Mouse (Mus musculus): ENCODE measurements around the gene Copb1. TPM values are rescaled to one million over a fixed set of nuclear protein-coding genes. Genes with fewer than 3 reads are reported as not detected.
A peak's percentile ranks its signal among the peaks of the same experiment; 100 is the strongest.

The Copb1 gene
- polyA plus RNA-seq (2012; rRNA removed): 68.1 and 81.6 TPM in 2 replicates

DNA sequence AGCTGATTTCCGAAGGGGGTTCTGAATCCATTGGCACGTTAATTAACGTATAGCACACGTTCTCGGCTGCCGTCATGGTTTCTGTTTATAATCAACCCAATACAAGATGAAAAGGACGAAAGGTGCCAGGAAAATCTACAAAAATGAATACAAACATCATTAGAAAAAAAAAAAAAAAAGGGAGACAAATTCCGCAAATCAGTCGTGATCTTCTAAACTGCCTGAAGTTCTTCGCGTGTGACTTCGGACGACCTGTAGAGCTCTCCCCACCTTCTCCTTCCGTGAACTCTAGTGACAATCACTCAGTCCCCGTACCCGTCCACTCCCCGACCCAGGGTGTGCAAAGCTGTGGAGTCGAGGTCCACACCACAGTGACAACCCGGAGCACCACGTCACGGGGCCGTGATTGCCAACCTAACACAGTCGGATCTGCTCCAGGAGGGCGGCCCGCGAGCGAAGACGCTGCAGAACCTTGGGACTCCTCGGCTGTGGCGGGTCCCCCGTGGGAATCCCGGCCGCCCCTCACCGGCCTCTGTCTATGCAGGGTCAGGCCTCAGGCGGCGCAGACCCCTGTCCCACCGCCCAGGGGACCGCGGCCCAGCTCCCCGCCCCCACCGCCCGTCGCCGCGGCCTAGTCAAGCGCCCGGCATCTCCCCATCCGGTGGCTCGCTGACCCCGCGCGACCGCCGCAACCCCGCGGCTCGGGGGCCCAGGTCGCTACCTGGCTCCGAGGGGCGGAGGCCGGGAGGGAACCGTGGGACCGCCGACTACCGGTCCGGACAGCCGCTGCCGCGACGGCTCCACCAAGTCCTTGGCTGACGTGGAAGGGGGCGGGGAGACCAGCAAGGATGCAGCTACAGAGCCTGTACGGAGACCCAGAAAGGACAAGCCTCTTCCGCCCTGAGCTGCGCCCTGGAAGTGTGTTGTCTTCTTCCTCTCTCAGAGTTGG is at the start of gene Copb1:
TSS of gene Copb1 (minus strand) at position 827 of the 949 bp plus-strand sequence.
- DNase-seq (ENCODE audit: low spot score): peak; percentile 85

DNA sequence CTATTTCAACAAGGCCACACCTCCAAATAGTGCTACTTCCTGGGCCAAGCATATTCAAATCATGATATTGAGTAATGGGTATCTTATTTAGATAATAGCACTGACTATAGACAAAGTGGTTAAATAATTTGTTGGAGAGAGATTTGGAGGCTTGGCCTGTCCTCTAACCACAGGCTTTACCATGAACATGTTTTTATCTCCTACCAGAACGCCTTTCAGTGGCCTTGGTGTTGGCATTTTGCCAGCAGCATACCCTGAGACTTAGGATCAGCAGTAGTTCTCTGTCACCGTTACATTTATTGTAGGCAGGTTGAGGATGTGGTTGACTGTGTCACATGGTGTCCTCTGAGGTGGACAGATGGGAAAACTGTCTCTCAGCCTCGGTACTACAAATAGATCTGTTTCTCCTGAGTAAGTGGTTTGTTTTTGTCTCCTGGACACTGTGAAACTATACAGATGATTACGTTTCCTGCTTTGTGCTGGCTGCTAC is 46.8 kb upstream of the Copb1 start:
- no peak for DNase-seq (ENCODE audit: low spot score)

DNA sequence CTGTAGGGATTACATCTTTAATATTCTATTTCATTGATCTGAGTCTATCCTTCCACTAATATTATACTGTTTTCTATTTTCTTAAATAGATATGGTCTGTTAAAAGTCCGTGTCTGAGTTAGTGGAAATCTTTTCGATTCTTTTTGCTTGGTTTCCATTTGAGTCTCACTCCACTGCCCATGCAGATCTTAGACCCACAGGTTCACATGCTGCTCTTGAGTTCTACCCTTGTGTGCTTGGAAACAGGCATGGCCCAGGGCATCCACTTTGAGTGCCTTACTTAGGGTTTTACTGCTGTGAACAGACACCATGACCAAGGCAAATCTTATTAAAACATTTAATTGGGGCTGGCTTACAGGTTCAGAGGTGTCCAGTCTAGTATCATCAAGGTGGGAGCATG is 46.3 kb upstream of the Copb1 start:
- no peak for DNase-seq (ENCODE audit: low spot score)

DNA sequence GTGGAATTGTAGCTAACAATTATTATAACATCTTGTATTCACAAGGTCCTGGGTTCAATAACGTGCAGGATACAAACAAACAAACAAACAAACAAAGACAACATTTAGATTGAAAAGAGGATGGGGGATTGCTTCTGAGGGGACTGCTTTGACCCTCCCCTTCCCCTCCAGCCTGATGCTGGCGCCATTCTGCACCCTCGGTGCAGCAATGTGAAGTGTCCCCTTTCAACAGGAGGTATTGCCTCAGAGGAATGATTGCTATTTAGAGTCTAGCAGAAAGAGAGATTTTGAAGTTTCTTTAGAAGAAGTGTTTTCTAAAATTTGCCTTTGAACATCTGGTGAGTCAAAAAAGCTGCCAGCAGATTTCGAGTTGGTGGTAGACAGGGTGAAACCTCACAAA is 44.7 kb upstream of the Copb1 start:
- no peak for DNase-seq (ENCODE audit: low spot score)

DNA sequence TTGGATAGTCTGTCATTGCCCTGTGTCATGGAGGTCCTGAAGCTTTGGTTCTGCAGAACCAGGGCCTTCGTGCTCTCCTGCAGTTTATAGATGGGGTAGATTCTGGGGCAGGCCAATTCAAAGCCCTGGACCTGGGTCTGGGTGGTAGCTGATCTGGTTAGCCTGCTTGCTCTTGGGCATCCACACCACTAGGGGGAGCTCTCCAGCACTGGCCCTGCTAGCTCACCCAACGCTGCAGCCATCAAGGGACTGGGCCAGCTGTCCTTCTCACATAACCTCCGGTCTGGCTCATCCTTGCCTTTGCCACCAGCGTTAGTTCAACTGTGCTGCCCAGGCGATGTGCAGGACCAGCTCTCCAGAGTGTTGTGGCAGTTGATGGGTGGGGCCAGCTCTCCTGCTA is 40.2 kb upstream of the Copb1 start:
- no peak for DNase-seq (ENCODE audit: low spot score)

DNA sequence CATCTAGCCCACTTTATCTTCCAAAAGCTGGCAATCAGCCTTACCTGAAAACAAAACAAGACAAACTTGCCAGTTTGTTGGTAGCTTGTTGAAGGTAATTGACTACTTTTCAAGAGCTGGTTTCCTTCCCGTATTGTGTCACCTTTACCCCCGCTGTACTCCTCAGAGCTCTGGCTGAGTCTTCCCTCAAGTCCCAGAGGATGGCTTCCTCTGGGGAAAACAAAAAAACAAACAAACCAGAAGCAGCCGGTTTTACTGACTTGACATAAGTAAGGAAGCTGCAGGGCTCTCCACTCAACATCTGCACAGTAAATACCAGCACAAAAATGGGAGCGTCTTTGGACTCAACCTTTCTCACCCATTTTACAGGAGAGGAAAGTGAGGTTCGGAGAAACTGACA is 39.4 kb upstream of the Copb1 start:
- DNase-seq (ENCODE audit: low spot score): no peak

DNA sequence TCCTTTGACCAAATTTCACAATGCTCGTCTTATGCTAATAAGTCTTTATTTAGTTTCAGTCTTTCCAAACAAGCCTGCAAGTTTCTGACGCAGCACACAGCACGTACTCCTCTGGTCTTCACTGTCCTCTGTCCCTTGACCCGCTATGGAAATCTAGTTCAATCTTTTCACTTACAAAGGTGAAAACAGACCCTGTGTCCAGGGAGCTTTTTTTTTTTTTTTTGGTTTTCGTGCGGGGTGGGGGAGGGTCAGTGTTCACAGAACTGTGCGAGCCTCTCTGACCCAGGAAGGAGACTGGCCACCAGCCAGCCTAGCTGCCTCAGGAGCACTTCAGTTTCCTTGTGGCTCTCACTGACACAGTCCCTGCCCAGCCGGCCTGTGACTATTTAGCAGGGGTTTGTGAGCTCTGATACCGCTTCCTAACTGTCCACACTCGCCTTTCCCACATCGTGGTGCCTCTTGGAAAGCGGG is 38.0 kb upstream of the Copb1 start:
- DNase-seq (ENCODE audit: low spot score): peak; percentile 54

DNA sequence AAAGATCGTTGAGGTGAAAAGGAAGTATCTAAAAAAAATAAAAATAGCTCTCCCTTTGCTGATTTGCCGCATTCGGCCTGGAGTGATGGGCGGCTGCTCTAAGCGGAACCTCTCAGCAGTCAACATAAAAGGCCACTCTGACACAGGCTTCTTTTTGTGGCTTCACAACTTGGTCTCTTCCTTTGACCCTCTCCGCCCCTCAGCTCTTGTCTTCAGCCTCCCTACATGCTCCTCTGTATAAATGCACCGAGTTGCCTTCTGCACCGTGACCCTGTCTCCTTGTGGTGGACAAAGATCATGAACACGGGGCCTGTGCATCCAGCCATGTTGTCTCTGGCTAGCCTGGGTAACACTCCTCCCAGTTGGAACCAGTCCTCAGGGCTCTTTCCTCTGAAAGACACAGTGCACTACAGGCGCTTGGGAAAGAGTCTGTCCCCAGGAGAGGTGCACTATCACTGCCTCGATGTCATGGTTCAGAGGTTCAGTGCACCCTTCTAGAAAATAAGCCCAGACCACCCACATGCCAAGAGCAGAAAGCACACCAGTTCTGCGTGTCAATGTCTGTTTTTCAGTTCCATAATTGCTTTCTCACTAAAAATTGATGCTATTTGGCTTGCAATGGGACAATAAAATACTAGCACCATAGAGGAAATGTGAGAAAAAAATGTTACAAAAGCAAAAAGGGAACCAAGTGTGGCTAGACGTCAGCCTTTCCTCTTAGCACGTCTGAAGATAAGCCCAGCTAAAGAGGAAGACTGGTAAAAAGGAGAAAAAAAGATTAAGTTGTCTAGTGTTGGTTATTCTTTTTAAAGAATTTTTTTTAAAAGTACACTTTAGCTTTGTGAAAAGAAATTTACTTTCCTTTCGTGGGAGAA is 37.2 kb upstream of the Copb1 start:
- DNase-seq (ENCODE audit: low spot score): no peak

DNA sequence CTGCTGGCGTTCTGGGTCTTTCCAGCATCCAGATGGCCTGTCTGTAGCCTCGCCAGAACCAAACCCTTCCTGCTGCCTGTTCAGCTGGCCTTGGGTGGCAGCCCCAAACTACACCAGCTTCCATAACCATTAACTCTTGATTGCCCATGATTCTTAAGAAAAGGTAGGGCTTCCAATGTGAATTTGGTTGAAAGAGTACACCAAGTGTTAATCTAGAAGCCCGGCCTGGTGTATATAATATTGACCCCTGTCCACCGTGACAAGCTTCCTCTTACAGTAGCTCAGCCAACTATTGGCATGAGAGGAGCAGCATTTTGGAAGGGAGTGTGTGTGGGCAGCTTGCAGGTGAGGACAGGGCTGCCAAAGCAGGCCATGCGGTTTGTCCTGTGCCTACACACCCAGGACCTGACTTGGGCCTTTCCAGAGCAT is 35.6 kb upstream of the Copb1 start:
- no peak for DNase-seq (ENCODE audit: low spot score)

DNA sequence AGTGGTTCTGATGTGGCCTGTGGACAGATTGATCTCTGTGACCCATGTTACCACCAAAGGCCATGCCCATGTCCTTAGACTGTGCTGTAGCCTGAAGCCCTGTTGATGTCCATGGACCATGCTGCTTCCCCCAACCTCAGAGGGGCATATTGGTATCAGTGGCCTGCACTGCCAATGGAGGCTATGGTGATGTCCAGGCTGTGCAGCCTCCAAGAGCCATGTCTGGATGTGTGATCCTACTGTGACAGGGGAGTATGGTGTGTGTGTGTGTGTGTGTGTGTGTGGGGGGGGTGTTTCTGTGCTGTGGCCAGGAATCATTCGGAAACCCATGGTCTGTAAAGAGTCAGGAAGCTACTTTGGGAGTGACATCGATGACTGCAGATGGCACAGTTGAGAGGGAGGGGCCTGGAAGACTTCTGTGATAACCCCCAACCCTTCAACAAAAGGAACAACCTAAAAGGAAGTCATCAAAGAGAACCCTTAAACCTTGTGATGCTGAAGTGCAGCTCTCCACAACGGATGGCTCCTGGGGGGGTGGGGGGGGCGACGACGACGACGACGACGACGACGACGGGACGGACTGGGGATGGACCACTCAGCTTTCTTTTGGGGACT is 29.9 kb upstream of the Copb1 start:
- no peak for DNase-seq (ENCODE audit: low spot score)

DNA sequence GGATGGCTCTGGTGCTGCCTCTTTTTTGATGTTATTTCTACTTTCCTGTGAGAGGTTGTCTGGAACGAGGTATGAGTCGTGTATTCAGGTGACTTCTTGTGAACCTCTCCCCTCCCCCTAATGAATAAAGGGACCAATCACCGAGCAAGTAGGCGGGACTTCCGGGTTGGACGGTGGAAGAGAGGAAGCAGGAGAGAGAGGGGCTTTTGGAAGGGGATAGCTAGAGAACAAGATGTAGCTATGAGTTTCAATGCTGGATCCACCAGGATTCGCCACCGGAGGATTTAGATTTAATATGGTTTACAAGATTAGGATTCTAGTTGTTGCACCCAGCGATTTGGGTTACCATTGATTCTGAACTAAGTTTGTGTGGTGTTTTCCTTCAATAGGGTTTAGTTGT is 28.5 kb upstream of the Copb1 start:
- no peak for DNase-seq (ENCODE audit: low spot score)

DNA sequence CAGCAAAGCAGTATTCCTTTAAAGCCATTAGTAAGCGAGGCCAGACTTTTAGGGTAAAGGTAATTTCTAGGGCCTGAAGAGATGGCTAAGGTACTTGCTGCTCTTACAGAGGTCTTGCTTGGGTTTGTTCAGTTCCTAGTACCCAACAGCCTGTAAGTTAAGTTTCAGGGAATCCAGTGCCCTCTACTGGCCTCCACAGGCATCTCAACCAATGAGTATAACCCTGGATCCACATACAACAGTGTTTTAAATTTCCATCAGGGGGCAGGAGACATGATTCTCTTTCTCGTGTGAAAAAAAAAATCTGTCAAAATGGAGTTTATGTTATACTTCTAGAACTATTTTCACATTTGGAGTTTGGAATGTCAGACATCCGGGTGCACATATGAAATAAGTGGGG is 27.2 kb upstream of the Copb1 start:
- DNase-seq (ENCODE audit: low spot score): no peak

DNA sequence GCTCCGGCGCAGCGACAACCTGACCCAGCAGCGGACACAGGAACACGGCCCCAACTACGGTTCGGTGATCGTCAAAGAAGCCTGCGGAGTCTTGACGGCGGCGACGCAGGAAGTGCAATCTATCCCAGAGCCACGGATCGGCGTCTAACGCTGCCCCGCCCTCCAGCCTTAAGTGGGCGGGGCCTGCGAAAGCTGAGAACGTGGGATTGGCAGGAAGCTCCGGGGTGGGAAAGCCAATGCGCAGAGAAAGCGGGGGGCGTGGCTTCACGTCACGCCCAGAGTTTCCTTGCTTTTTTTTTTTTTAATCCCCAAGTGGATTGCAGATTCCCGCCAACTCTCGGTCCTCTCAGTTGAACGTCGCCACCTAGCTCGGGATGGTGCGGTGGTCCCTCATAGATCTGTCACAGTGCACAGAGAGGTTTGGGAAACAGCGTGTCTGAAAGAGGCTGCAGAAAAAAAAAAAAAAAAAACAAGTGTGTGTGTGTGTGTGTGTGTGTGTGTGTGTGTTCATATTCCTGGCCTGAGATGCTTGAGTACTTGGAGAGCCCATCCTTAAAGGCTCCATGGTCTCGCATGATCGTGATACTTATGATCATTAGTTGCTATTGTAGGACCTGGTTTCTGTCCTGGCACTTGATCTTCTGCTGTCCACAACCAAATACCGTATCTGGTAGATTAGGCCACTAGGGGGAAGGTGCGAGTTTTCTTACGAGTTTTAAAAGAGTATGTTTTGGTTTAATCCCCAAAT is 21.7 kb upstream of the Copb1 start, which contains the start of gene Psma1:
TSS of gene Psma1 (minus strand) at position 114 of the 748 bp plus-strand sequence.
- peak; percentile 83 for DNase-seq (ENCODE audit: low spot score)

DNA sequence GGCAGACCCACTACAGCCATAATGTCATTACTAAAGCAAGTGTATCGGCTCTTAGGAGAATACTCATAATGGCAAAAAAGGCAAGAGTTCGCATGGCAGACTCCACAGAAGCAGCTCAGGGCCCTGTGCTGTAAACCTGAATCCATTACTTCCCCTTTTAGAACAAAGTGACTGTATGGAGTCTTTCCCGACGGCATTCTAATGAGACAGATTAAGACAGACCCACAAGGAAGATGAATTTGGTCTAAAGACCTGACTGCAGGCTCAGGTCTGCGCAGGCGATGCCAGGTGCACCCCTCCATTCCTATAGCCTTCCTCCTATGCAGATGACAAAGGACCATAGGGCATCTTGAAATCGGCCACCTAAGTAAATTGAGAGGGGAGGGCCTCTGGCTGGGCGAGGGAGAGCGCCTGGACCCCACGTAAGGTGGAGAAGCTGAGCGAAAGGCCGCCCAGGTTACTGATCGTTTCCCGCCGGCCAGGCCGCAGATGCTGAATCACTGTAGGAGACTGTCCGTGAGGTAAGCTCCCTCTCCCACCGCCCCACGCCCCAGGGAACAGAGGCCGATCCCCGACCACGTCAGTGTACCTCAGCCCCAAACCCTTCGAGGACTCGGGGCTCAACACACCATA is 21.0 kb upstream of the Copb1 start:
- DNase-seq (ENCODE audit: low spot score): no peak

DNA sequence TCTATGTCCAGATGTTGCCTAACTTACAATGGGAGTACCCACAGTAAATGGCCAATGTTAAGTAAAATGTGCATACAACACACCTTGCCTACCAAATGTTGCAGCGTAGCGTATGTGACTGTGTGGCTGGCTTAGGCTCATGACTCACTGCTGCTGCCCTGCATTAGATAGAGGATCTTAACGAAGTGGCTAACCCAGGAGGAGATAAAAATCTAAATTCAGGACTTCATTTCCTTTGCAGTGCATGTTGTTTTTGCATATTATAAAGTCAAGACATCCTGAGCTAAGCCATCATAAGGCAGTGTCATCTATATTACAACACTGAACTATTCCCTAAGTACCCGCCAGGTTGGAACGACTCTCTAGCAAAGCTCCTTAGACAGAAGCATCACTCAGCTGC is 13.9 kb upstream of the Copb1 start:
- no peak for DNase-seq (ENCODE audit: low spot score)

DNA sequence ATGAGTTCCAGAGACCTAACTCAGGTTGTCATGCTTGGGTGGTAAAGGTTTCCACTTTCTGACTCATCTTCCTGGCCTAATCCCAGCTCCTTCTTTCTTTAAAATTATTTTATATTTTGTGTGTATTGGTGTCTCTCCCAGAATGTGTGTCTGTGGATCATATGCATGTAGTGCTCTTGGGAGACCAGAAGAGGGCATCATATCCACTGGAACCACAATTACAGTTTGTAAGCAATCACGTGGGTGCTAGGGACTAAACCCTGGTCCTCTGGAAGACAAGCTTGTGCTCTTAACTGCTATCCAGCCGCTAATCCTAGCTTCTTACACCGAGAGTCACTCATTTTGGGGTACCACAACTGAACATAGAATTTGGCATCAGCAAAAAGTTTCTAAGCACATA is 2.8 kb downstream of the Copb1 start:
- no peak for DNase-seq (ENCODE audit: low spot score)

DNA sequence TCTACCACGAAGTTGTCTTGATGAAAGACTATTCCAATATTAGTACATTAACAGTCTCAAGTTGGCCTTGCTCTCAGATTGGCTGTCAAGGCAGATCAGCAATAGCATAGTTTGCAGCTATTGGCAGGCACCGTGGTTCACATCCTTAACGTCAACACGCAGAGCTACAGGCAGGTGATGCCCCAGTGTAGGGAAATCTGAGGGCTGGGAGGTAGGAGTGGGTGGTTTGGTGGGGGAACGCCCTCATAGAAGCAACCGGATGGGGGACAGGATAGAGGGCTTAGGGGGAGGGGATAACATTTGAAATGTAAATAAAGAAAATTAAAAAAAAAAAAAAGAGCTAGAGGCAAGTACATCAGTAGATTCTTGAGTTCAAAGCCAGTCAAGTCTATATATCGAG is 20.5 kb downstream of the Copb1 start:
- DNase-seq (ENCODE audit: low spot score): no peak

DNA sequence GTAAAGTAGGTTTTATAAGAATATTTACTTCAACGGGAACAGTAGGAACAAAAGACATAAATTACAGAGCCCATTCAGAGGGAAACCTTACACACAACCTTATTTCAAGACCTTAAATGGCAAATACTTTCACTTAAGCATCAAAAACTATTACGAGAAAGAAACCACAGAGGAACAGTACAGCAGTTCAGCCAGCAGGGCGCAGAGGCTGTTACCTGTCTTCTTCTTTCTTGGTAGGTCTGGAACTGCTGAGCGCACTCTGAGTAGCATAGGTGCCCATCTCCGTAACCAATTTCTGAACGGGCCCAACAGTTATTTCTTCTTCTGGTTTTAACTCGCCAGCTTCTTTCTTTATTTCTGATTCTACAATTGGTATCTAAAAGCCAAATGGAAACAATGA is 21.5 kb downstream of the Copb1 start:
- DNase-seq (ENCODE audit: low spot score): no peak

DNA sequence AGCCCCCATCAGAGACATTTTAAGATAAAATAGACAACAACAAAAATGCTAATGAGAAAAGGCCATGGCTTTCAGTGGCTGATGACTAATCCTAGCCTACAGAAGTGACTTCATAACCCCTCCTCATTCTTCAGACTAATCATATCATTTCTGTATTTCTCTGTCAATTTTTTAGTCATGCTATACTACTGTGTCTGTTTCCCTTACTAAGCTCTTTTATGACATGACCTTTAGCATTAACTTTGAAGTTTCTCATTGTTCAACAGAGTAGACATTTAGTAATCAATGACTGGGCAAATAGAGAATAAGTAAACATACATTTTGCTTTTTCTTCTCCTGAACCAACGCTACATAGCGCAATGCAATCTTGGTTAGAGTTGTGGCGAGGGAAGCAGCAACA is 22.7 kb downstream of the Copb1 start:
- no peak for DNase-seq (ENCODE audit: low spot score)

DNA sequence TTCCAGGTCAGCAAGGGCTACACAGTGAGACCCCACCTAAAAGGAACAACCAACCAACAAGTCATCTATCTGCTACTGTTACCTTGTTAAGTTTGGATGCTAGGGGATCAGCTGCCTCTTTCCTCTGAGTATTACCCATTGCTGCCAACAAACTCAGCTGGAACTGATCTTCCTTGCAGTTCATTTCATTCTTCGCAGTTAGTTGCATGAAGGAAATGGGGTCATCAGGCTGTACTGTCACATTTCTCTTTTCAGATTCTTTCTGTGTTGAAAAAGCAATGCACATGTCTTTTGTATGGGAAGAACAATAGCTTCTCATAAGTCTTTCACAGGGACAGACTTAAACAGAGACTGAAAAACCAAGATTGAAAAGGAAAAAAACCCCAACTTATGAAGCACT is 28.0 kb downstream of the Copb1 start:
- DNase-seq (ENCODE audit: low spot score): no peak

DNA sequence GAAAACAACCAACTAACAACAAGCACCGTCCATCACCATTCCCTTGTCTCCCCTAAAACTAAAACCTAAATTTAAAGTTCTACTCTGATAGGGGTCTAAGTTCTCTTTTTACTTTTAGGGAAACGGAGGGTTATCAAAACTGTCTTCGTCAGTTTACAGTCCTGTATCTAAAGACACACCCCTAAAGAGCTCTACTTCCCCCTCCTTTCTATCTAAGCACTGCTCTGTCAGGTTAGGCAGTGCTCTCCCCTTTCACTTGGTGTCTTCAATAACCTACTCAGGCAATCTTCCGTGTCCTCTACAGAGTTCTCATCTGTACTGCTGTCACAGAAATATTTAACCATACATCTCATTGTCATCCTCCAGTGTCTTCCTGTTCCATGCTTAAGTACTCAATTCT is 34.1 kb downstream of the Copb1 start:
- no peak for DNase-seq (ENCODE audit: low spot score)

Data from urinary bladder, adult 2 months (tissue).